Mouse (Mus musculus): ENCODE results near the gene Pon3.

Gene Pon3

GRCm38 (mm10) chr6:5179189-5179588 lies 76.9 kb downstream of the Pon3 start:
- DNase-seq (ENCODE audit: low read depth): no peak

- no peak for DNase-seq (ENCODE audit: low read depth)
These were observed 77.9 kb downstream of the Pon3 start for GRCm38 (mm10) chr6:5177967-5178891.

DNA sequence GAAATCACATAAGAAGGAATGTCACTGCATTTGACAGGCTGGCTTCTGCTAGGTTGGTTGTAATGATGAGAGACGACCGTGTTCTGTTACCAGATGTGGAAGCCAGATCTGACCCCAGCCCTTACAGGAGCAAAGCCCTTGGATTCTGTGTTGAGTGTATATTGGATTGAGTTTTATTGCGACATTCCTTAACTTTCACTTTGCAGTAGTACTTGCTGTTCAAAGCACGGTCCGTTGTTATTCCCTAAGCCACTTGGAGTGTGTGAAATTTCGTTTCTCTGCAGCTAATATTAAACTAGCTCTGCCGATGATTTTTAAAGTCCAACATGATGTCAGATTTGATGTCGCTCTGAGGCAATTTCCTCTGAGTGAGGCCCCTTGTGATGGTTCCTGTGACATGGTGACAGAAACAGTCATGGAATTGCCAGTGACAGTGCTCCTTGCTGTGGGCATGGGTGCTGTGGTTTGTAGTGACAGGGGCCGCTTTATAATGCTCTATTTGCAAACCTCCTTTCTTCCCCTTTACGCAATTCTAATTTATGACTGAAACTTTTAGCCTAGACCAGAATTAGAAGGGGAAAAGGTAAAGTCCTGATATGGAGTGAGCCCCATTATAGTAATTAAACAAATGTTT lies 81.8 kb downstream of the Pon3 start:
- no peak for DNase-seq (ENCODE audit: low read depth)

DNA sequence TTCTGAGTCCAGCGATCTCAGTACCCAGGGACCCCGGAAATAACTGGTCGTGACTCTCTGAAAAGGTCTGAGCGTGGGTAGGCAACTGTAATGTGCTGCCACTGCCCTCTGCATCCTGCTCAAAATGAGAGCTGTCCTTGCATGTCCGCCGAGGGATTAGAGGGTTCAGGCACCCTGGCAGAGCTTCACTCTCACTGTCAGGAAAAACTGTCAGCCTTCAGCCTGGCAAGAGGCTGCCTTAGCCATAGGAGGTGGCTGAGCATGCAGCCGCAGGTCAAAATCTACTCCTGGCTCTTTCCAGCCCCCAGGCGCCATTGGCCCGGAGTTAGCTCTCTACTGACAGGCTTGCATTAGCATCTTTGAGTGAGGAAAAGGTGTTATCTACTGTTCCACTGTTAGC lies 83.5 kb downstream of the Pon3 start:
- no peak for DNase-seq (ENCODE audit: low read depth)

DNA sequence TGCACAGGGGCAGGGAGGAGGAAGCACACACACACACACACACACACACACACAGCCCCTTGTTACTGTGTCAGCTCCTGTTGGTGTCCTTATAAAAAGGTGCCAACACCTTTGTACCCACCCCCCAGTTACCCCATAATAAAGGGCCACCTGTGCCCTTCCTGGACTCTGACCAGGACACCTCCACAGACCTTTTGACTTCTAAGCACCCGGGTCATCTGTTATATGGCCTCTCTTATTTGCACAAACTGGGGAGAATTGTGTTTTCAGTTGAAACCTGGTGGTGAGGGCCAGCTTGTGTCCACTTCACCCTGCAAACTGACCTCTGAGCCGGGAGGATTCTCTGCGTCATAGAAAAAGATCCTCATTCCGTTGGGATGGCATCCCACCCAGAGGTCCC lies 84.7 kb downstream of the Pon3 start:
- no peak for DNase-seq (ENCODE audit: low read depth)
